Mouse (Mus musculus): ENCODE measurements at regions not wholly inside any gene's neighbourhood (a gene's known extent, or its start where the extent isn't known, plus 50 kb on each side); places are given as distances from the start of the nearest gene placed in this dataset.
A peak's percentile ranks its signal among the peaks of the same experiment; 100 is the strongest.

DNA sequence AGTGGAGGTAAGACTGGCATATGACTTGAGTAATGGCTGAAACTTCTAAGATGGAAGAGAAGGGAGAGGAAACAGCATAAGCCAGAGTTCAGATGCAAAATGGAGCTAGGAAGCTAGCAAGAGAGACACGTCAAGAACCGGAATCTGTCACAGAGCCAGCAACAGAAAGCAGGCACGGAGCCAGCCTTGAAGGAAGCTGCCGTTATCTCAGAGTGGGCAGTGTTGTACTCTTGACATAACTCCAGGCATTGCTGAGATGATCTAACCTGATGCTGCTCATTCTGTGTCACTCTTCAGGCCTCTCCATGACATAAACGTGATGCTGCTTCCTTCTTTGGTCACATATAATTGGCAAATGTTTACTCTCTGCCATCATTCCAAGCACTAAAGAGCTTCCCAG lies 191.0 kb downstream of the Csl start:
- Histone ChIP-seq H3K4me3 (ENCODE audit: insufficient read depth, poor library complexity, severe bottlenecking) (no peak overlapping the region), H3K79me2 (ENCODE audit: control insufficient read depth, insufficient read depth) (no peaks in the 10 kb centered on the region), H3ac (ENCODE audit: control insufficient read depth, insufficient read length, low read depth) (no peak overlapping the region), H3K36me3 (ENCODE audit: control insufficient read depth, insufficient read depth) (no peaks in the 10 kb centered on the region), H3K27me3 (ENCODE audit: control insufficient read depth, insufficient read depth, insufficient read length) (no peaks in the 10 kb centered on the region), H3K79me3 (ENCODE audit: low read depth) (no peaks in the 10 kb centered on the region)
- TF ChIP-seq CEBPB (IDR thresholded peaks at IDR 0.05; ENCODE audit: low read depth) (no peak), USF1 (IDR thresholded peaks at IDR 0.05; ENCODE audit: low read depth) (no peak), MAX (IDR thresholded peaks at IDR 0.05) (no peak), MYOD1 (IDR thresholded peaks at IDR 0.05; ENCODE audit: control insufficient read depth, insufficient read length, low read depth) (no peak), CTCF (IDR thresholded peaks at IDR 0.05; ENCODE audit: control insufficient read depth, insufficient read depth, insufficient read length) (no peak), FOSL1 (IDR thresholded peaks at IDR 0.05; ENCODE audit: insufficient read depth, low read length, poor library complexity, severe bottlenecking) (no peak), MYOG (IDR thresholded peaks at IDR 0.05; ENCODE audit: control insufficient read depth, extremely low read depth, insufficient read length) (no peak)

DNA sequence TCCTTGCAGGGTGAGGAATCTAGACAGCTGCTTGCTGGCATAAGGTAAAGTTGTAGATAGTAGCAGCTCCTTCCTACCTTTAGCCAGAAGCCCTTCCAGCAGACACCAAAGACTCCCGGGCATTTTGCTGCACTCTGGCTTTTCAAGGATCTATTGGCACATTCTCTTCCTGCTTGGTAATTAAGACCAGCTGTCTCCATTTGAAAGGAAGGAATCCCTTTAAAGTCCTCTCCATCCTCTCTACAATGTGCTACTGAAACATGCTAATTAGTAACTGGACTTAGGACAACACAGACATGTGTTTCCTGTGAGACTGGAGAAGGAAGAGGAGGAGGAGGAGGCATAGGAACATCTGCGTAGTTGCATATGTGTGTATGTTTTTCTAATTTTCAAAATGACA lies 189.3 kb downstream of the Csl start:
- no peak for TF ChIP-seq CEBPB (IDR thresholded peaks at IDR 0.05; ENCODE audit: low read depth)
- TF ChIP-seq MAX (IDR thresholded peaks at IDR 0.05): no peak
- no peak for TF ChIP-seq MYOG (IDR thresholded peaks at IDR 0.05; ENCODE audit: control insufficient read depth, extremely low read depth, insufficient read length)
- TF ChIP-seq FOSL1 (IDR thresholded peaks at IDR 0.05; ENCODE audit: insufficient read depth, low read length, poor library complexity, severe bottlenecking): no peak
- no peak for TF ChIP-seq MYOD1 (IDR thresholded peaks at IDR 0.05; ENCODE audit: control insufficient read depth, insufficient read length, low read depth)
- TF ChIP-seq USF1 (IDR thresholded peaks at IDR 0.05; ENCODE audit: low read depth): no peak
- TF ChIP-seq CTCF (IDR thresholded peaks at IDR 0.05; ENCODE audit: control insufficient read depth, insufficient read depth, insufficient read length): no peak
- Histone ChIP-seq H3K4me3 (ENCODE audit: insufficient read depth, poor library complexity, severe bottlenecking) (no peak overlapping the region), H3K36me3 (ENCODE audit: control insufficient read depth, insufficient read depth) (no peaks in the 10 kb centered on the region), H3K79me2 (ENCODE audit: control insufficient read depth, insufficient read depth) (no peaks in the 10 kb centered on the region), H3K79me3 (ENCODE audit: low read depth) (no peaks in the 10 kb centered on the region), H3ac (ENCODE audit: control insufficient read depth, insufficient read length, low read depth) (no peak overlapping the region), H3K27me3 (ENCODE audit: control insufficient read depth, insufficient read depth, insufficient read length) (no peaks in the 10 kb centered on the region)

DNA sequence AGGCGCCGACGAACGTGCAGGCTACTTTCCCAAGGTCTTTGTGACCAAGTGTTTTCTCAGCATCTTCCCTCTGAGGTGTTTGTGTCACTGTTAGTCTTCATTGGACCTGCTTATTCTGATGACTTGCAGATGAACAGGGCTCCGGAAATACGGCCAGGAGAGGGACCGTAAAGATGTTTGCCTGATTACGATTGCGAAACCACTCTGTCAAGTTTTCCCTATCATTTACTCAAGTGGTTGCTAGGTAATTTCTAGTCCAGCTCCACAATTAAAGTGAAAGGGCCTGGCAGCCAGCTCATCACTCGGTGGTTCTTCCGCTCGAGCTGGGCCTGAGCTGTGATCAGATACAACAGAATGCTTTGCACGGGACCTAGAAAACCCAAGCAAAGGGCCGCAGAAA lies 185.5 kb downstream of the Csl start:
- Histone ChIP-seq H3K79me3 (ENCODE audit: low read depth) (no peaks in the 10 kb centered on the region), H3ac (ENCODE audit: control insufficient read depth, insufficient read length, low read depth) (no peak overlapping the region), H3K79me2 (ENCODE audit: control insufficient read depth, insufficient read depth) (no peaks in the 10 kb centered on the region), H3K4me3 (ENCODE audit: insufficient read depth, poor library complexity, severe bottlenecking) (no peak overlapping the region), H3K36me3 (ENCODE audit: control insufficient read depth, insufficient read depth) (no peaks in the 10 kb centered on the region), H3K27me3 (ENCODE audit: control insufficient read depth, insufficient read depth, insufficient read length) (no peaks in the 10 kb centered on the region)
- peak; percentile 49 for TF ChIP-seq CEBPB (IDR thresholded peaks at IDR 0.05; ENCODE audit: low read depth)
- TF ChIP-seq MYOG (IDR thresholded peaks at IDR 0.05; ENCODE audit: control insufficient read depth, extremely low read depth, insufficient read length): no peak

DNA sequence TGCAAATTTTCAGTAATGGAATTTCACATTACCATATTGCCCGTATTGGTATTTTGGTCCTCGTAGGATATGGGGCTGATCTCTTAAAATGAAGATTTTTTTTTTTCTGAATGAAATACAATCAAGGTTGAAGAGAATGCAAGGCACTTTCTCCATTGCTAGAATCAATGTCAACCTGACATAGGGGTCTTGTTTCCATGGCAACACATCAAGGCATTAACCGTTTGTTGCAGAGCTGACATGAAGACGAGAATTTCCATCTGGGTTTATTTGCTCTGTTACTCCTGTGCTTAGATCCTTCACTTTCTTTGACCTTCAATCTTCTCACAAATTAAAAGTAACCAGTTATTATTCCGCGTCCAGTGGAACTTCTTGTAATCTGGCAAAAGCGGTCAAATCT lies 184.2 kb downstream of the Csl start:
- Histone ChIP-seq H3K27me3 (ENCODE audit: control insufficient read depth, insufficient read depth, insufficient read length) (no peaks in the 10 kb centered on the region), H3ac (ENCODE audit: control insufficient read depth, insufficient read length, low read depth) (no peak overlapping the region)
- TF ChIP-seq CTCF (IDR thresholded peaks at IDR 0.05; ENCODE audit: control insufficient read depth, insufficient read depth, insufficient read length) (no peak), FOSL1 (IDR thresholded peaks at IDR 0.05; ENCODE audit: insufficient read depth, low read length, poor library complexity, severe bottlenecking) (no peak), MYOD1 (IDR thresholded peaks at IDR 0.05; ENCODE audit: control insufficient read depth, insufficient read length, low read depth) (no peak), MAX (IDR thresholded peaks at IDR 0.05) (no peak), MYOG (IDR thresholded peaks at IDR 0.05; ENCODE audit: control insufficient read depth, extremely low read depth, insufficient read length) (no peak), CEBPB (IDR thresholded peaks at IDR 0.05; ENCODE audit: low read depth) (no peak), USF1 (IDR thresholded peaks at IDR 0.05; ENCODE audit: low read depth) (no peak)

DNA sequence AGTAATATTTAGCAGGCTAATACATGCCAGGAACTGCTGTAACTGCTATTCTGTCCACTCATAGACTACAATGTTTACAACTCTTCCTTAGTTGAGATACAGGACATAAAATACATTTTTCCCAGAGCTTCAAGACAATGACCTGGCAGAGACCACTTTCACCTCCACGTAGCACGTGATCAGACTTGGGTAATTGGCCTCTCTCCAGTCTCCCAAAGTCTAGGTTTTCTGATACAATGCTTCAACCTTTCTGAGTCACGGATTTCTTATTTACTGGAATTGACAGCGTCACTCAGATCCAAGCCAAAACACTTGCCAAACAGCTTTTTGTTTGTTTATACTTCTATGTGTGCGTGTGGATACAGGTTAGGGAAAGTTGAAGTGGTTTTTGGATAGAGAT lies 183.2 kb downstream of the Csl start:
- TF ChIP-seq FOSL1 (IDR thresholded peaks at IDR 0.05; ENCODE audit: insufficient read depth, low read length, poor library complexity, severe bottlenecking): no peak
- TF ChIP-seq MAX (IDR thresholded peaks at IDR 0.05): no peak
- no peak for TF ChIP-seq USF1 (IDR thresholded peaks at IDR 0.05; ENCODE audit: low read depth)
- TF ChIP-seq CEBPB (IDR thresholded peaks at IDR 0.05; ENCODE audit: low read depth): no peak
- no peak for TF ChIP-seq CTCF (IDR thresholded peaks at IDR 0.05; ENCODE audit: control insufficient read depth, insufficient read depth, insufficient read length)
- no peak for TF ChIP-seq MYOG (IDR thresholded peaks at IDR 0.05; ENCODE audit: control insufficient read depth, extremely low read depth, insufficient read length)
- no peak for TF ChIP-seq MYOD1 (IDR thresholded peaks at IDR 0.05; ENCODE audit: control insufficient read depth, insufficient read length, low read depth)
- Histone ChIP-seq H3K36me3 (ENCODE audit: control insufficient read depth, insufficient read depth) (no peaks in the 10 kb centered on the region), H3K79me3 (ENCODE audit: low read depth) (no peaks in the 10 kb centered on the region), H3ac (ENCODE audit: control insufficient read depth, insufficient read length, low read depth) (no peak overlapping the region), H3K79me2 (ENCODE audit: control insufficient read depth, insufficient read depth) (no peaks in the 10 kb centered on the region), H3K27me3 (ENCODE audit: control insufficient read depth, insufficient read depth, insufficient read length) (no peaks in the 10 kb centered on the region), H3K4me3 (ENCODE audit: insufficient read depth, poor library complexity, severe bottlenecking) (no peak overlapping the region)

More for the DNA sequence above, 184.2 kb downstream of the Csl start:
- no peaks in the 10 kb centered on the region for H3K36me3 ChIP-seq (ENCODE audit: control insufficient read depth, insufficient read depth)
- no peaks in the 10 kb centered on the region for H3K79me2 ChIP-seq (ENCODE audit: control insufficient read depth, insufficient read depth)
- no peaks in the 10 kb centered on the region for H3K79me3 ChIP-seq (ENCODE audit: low read depth)
- no peak overlapping the region for H3K4me3 ChIP-seq (ENCODE audit: insufficient read depth, poor library complexity, severe bottlenecking)

DNA sequence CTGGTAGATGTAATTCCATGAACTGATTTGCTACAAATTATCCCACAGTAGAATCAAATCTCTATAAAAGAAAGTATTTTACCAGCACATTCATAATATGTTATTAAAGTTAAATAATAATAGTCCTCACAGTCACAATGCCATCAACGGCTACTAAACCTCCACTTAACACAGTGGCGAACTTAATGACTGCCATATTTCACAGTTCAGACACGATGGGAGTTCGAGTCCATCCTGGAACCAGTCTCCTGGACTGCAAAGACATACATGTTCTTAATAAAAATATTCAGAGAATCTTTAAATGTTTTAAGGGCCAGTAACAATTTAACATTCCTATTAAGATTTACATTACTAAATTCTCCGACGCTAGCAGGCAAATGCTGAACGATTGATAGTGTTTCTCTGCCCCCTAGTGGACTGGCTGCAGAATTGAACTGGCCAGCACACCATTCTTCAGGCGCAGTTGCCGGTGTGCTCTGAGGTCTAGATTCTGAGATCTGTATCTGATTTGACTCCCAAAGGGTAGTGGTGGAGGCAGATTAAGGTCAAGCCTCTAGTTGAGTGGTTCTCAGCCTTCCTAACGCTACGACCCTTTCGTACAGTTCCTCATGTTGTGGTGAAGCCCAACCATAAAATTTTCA lies 182.3 kb downstream of the Csl start:
- Histone ChIP-seq H3K4me3 (ENCODE audit: insufficient read depth, poor library complexity, severe bottlenecking) (no peak overlapping the region), H3ac (ENCODE audit: control insufficient read depth, insufficient read length, low read depth) (no peak overlapping the region), H3K27me3 (ENCODE audit: control insufficient read depth, insufficient read depth, insufficient read length) (no peaks in the 10 kb centered on the region), H3K36me3 (ENCODE audit: control insufficient read depth, insufficient read depth) (no peaks in the 10 kb centered on the region), H3K79me2 (ENCODE audit: control insufficient read depth, insufficient read depth) (no peaks in the 10 kb centered on the region), H3K79me3 (ENCODE audit: low read depth) (no peaks in the 10 kb centered on the region)
- TF ChIP-seq CEBPB (IDR thresholded peaks at IDR 0.05; ENCODE audit: low read depth) (no peak), MAX (IDR thresholded peaks at IDR 0.05) (no peak), MYOG (IDR thresholded peaks at IDR 0.05; ENCODE audit: control insufficient read depth, extremely low read depth, insufficient read length) (no peak), CTCF (IDR thresholded peaks at IDR 0.05; ENCODE audit: control insufficient read depth, insufficient read depth, insufficient read length) (peak; percentile 48), MYOD1 (IDR thresholded peaks at IDR 0.05; ENCODE audit: control insufficient read depth, insufficient read length, low read depth) (no peak), FOSL1 (IDR thresholded peaks at IDR 0.05; ENCODE audit: insufficient read depth, low read length, poor library complexity, severe bottlenecking) (no peak), USF1 (IDR thresholded peaks at IDR 0.05; ENCODE audit: low read depth) (no peak)
